Mouse (Mus musculus) CH12.LX (cell line): ENCODE measurements around the gene Agmat. TPM values are rescaled to one million over a fixed set of nuclear protein-coding genes. Genes with fewer than 3 reads are reported as not detected.

ENCODE experiments used
- DNase-seq: peaks from one replicate; pipeline ENCODE4 v3.0.0-alpha.2; 2013; ENCODE audit errors: extremely low read depth
- H3K27ac ChIP-seq: 2 replicates; pipeline ENCODE4 v1.5.1; 2012; ENCODE audit warnings: low read depth, mild to moderate bottlenecking, control low read depth, moderate library complexity; ENCODE audit not compliant: insufficient read depth
- H3K27me3 ChIP-seq: replicated peaks from 2 replicates; pipeline ENCODE3; 2012; ENCODE audit warnings: inconsistent platforms
- H3K36me3 ChIP-seq, 2 experiments: replicated peaks in 1 of 2; 2 replicates each; pipeline versions ENCODE3 to v1.6.1; 2012; ENCODE audit warnings: inconsistent platforms in 1 of 2, low read length in 1 of 2, mild to moderate bottlenecking in 1 of 2, mixed read lengths in 1 of 2, moderate library complexity in 1 of 2; ENCODE audit not compliant: control insufficient read depth in 1 of 2, insufficient read depth in 1 of 2
- H3K4me1 ChIP-seq, 2 experiments: 2 replicates each; pipeline ENCODE4 v1.6.1; 2012; ENCODE audit warnings: inconsistent platforms in 1 of 2, moderate library complexity in 1 of 2; ENCODE audit not compliant: insufficient read depth in 2 of 2, control insufficient read depth in 1 of 2
- H3K4me2 ChIP-seq: 2 replicates; pipeline ENCODE4 v1.6.1; 2012; ENCODE audit warnings: low read depth, mild to moderate bottlenecking, control low read depth; ENCODE audit not compliant: poor library complexity, insufficient read depth, severe bottlenecking
- H3K4me3 ChIP-seq, 3 experiments: fragments of 150-350 bp in 1 of 3; sonication (generic) in 1 of 3; replicated peaks in 1 of 3; 2 replicates each; pipeline versions ENCODE3 to v1.5.1; 2011 to 2012; ENCODE audit warnings: low read depth in 2 of 3, low read length in 2 of 3, mild to moderate bottlenecking in 2 of 3, moderate library complexity in 2 of 3, control low read depth in 1 of 3, improper control_type of control experiment in 1 of 3, inconsistent platforms in 1 of 3, mixed read lengths in 1 of 3; ENCODE audit not compliant: poor library complexity in 1 of 3
- H3K79me2 ChIP-seq: replicated peaks from 2 replicates; pipeline ENCODE4 v1.6.1; 2012; ENCODE audit warnings: mild to moderate bottlenecking, moderate library complexity; ENCODE audit not compliant: control insufficient read depth, poor library complexity, insufficient read depth, severe bottlenecking; ENCODE audit errors: extremely low read depth
- H3K9ac ChIP-seq: 2 replicates; pipeline ENCODE4 v1.6.1; 2012; ENCODE audit warnings: low read depth, mild to moderate bottlenecking, control low read depth, moderate library complexity; ENCODE audit not compliant: insufficient read depth
- H3K9me3 ChIP-seq: replicated peaks from 2 replicates; pipeline ENCODE3; 2012; ENCODE audit warnings: low read length, inconsistent platforms, mixed read lengths
- BHLHE40 ChIP-seq: IDR thresholded peaks from 2 replicates; pipeline ENCODE4 v1.6.1; 2011; ENCODE audit warnings: mild to moderate bottlenecking, low read depth, low read length, improper control_type of control experiment
- CHD1 ChIP-seq: IDR thresholded peaks from 2 replicates; pipeline ENCODE4 v1.6.1; 2012; ENCODE audit warnings: low read depth, low read length, improper control_type of control experiment, inconsistent platforms
- E2F4 ChIP-seq: IDR thresholded peaks from 2 replicates; pipeline ENCODE4 v1.6.1; 2011; ENCODE audit warnings: low read depth, low read length, improper control_type of control experiment; ENCODE audit not compliant: insufficient replicate concordance
- ELF1 ChIP-seq: IDR thresholded peaks from 2 replicates; pipeline ENCODE4 v1.6.1; 2014; ENCODE audit warnings: low read depth, mild to moderate bottlenecking, inconsistent platforms, low read length, improper control_type of control experiment
- EP300 ChIP-seq: IDR thresholded peaks from 2 replicates; pipeline ENCODE4 v1.6.1; 2011; ENCODE audit warnings: low read length, improper control_type of control experiment
- ETS1 ChIP-seq: conservative IDR thresholded peaks from 2 replicates; pipeline ENCODE4 v1.6.1; 2012; ENCODE audit warnings: low read depth, mild to moderate bottlenecking, inconsistent platforms, low read length, improper control_type of control experiment, moderate library complexity
- HCFC1 ChIP-seq: IDR thresholded peaks from 2 replicates; pipeline ENCODE4 v1.6.1; 2012; ENCODE audit warnings: low read depth, mild to moderate bottlenecking, inconsistent platforms, low read length, improper control_type of control experiment
- IRF4 ChIP-seq: IDR thresholded peaks from 2 replicates; pipeline ENCODE4 v1.6.1; 2014; ENCODE audit warnings: low read depth, mild to moderate bottlenecking, inconsistent platforms, low read length, improper control_type of control experiment
- KAT2A ChIP-seq: IDR thresholded peaks from 2 replicates; pipeline ENCODE4 v1.6.1; 2012; ENCODE audit warnings: low read length, improper control_type of control experiment, inconsistent platforms; ENCODE audit not compliant: insufficient replicate concordance
- MAFK ChIP-seq: IDR thresholded peaks from 2 replicates; pipeline ENCODE4 v1.6.1; 2011; ENCODE audit warnings: low read length, improper control_type of control experiment; ENCODE audit not compliant: insufficient replicate concordance
- MAZ ChIP-seq: IDR thresholded peaks from 2 replicates; pipeline ENCODE4 v1.6.1; 2012; ENCODE audit warnings: low read depth, mild to moderate bottlenecking, inconsistent platforms, low read length, improper control_type of control experiment, moderate library complexity
- MXI1 ChIP-seq: IDR thresholded peaks from 2 replicates; pipeline ENCODE4 v1.6.1; 2011; ENCODE audit warnings: mild to moderate bottlenecking, low read depth, low read length, improper control_type of control experiment
- MYC ChIP-seq: IDR thresholded peaks from 2 replicates; pipeline ENCODE4 v1.6.1; 2011; ENCODE audit warnings: low read depth, mild to moderate bottlenecking, improper control_type of control experiment, low read length
- NELFE ChIP-seq: IDR thresholded peaks from 2 replicates; pipeline ENCODE4 v1.6.1; 2011; ENCODE audit warnings: low read depth, low read length, improper control_type of control experiment
- PAX5 ChIP-seq: IDR thresholded peaks from 2 replicates; pipeline ENCODE4 v1.6.1; 2012; ENCODE audit warnings: low read length, inconsistent platforms, mixed read lengths
- RAD21 ChIP-seq: IDR thresholded peaks from 2 replicates; pipeline ENCODE4 v1.6.1; 2011; ENCODE audit warnings: low read depth, mild to moderate bottlenecking, low read length, improper control_type of control experiment, moderate library complexity
- RCOR1 ChIP-seq: conservative IDR thresholded peaks from 2 replicates; pipeline ENCODE4 v1.6.1; 2012; ENCODE audit warnings: low read depth, mild to moderate bottlenecking, inconsistent platforms, low read length, improper control_type of control experiment
- UBTF ChIP-seq: IDR thresholded peaks from 2 replicates; pipeline ENCODE4 v1.6.1; 2012; ENCODE audit warnings: low read depth, mild to moderate bottlenecking, inconsistent platforms, low read length, improper control_type of control experiment, moderate library complexity
- USF1 ChIP-seq: IDR thresholded peaks from 2 replicates; pipeline ENCODE4 v1.6.1; 2014; ENCODE audit warnings: low read depth, mild to moderate bottlenecking, inconsistent platforms, low read length, improper control_type of control experiment
- USF2 ChIP-seq: conservative IDR thresholded peaks from 2 replicates; pipeline ENCODE4 v1.6.1; 2011; ENCODE audit warnings: low read depth, low read length, improper control_type of control experiment
- ZNF384 ChIP-seq: IDR thresholded peaks from 2 replicates; pipeline ENCODE4 v1.6.1; 2012; ENCODE audit warnings: low read depth, low read length, improper control_type of control experiment, inconsistent platforms
- dilution Hi-C: fragments of 300-500 bp; cut with MboI; formaldehyde crosslinking; loops from 2 replicates; pipeline ENCODE4 v1.14.3; 2020; ENCODE audit warnings: low sequenced_read_pairs; ENCODE audit not compliant: extremely low pct_unique_long_range_greater_than_20kb, extremely low pct_ligation_motif_present
- in situ Hi-C: fragments of 300-500 bp; cut with MboI; formaldehyde crosslinking; loops from 3 replicates; pipeline ENCODE4 v1.14.3; 2019; ENCODE audit warnings: low sequenced_read_pairs, low pct_ligation_motif_present, low pct_unique_long_range_greater_than_20kb, mixed read lengths
- polyA plus RNA-seq: library from polyadenylated mRNA; unstranded; fragments of >175 nt; gene quantifications from 2 replicates; pipeline ENCODE4 v1.2.1, GENCODE M21; 2012; ENCODE audit warnings: low read depth; ENCODE audit not compliant: insufficient read length
- total RNA-seq, 2 experiments: library from RNA; depleted of rRNA; stranded (reverse); fragments of 300-350 nt in 1 of 2; fragments of >200 nt in 1 of 2; gene quantifications; 2 replicates each; pipeline ENCODE4 v1.2.3; 2012 to 2014

The Agmat gene
- total and polyA plus RNA-seq, 3 experiments: not detected

DNA sequence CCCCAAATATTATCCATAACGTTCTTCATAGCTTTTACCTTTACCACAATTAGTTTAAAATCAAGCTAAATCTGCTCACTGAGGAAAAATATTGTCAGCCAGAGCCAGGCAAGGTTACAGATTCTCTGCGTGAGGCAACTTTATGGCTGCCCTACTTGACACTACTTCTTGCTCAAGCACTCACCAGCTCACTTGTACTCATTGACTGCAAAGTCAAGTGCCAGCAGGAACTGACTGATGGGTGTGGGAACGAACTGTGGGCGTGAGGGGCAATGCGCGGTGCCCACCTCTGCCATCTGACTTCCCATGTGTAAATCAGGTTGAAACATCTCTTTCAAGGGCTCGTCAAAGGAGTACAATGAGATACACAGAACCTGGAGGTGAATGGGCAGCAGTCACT lies 41.0 kb downstream of the Agmat start:
- in situ Hi-C loops: no loop called here
- H3K9me3 ChIP-seq: no peaks in the 10 kb centered on the region
- no peak overlapping the region for H3K27ac ChIP-seq
- TF ChIP-seq USF2 (no peak), ELF1 (no peak), RCOR1 (no peak), ETS1 (no peak), ZNF384 (no peak), MXI1 (no peak), KAT2A (no peak), USF1 (no peak), BHLHE40 (no peak), E2F4 (no peak)
- dilution Hi-C loops: no loop called here
- H3K4me3 ChIP-seq: no peak overlapping the region
- H3K9ac ChIP-seq: no peak overlapping the region
- no peak overlapping the region for H3K4me2 ChIP-seq
- peaks cover 28 to 49% of the 10 kb centered on the region in 2 experiments for H3K36me3 ChIP-seq
- no peaks in the 10 kb centered on the region for H3K79me2 ChIP-seq
- H3K4me1 ChIP-seq: peaks cover 8 to 50% of the 10 kb centered on the region in 2 experiments
- DNase-seq: no peak
- H3K27me3 ChIP-seq: no peaks in the 10 kb centered on the region

DNA sequence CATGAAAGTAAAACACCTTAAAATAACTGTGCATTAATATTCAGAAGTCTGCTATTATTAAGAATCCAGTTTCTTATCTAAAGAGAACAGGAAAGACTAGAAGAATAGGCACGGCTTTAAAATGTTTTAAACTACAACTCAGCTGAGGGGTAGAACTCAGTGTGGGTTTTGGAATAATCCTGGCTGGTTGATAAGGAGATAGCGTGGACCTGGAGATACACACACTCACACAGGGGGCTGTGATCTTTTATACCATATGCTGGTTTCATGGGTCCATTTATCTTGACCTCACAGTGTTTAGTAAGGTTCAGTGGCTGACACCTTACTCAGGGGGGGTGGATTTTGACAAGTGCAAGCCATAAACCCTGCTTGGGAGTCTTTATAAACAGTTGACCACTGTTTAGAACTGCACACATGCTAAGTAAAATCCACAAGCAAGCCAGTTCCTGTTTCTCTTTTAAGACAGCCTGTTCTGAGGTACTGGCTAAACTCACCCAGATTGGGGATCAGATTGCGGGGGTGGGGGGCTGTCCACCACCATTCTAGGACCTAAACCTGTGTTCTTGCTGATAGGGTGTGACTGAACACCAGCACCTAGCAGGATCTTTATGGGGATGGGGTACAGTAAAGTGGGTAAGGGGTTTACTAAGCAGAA lies 43.2 kb downstream of the Agmat start:
- TF ChIP-seq HCFC1: no peak
- TF ChIP-seq RCOR1: no peak
- no peak for TF ChIP-seq KAT2A
- TF ChIP-seq MAZ: no peak
- no peak for TF ChIP-seq USF1
- no peak for TF ChIP-seq MYC
- no peak for TF ChIP-seq E2F4
- TF ChIP-seq CHD1: no peak
- TF ChIP-seq MXI1: no peak
- TF ChIP-seq MAFK: no peak
- no peak for TF ChIP-seq IRF4
- no peak for TF ChIP-seq PAX5
- no peak for TF ChIP-seq EP300
- no peak for TF ChIP-seq RAD21
- TF ChIP-seq NELFE: no peak
- TF ChIP-seq USF2: no peak
- no peak for TF ChIP-seq ZNF384
- TF ChIP-seq UBTF: no peak
- TF ChIP-seq, all 38 proteins: peak for 0
- Histone ChIP-seq H3K79me2 (no peaks in the 10 kb centered on the region), H3K4me3 (peak overlapping the region; percentile 70 to 81 (median 71)), H3K27me3 (no peaks in the 10 kb centered on the region), H3K27ac (no peak overlapping the region), H3K9ac (peak overlapping the region; percentile 78), H3K4me1 (peaks cover 8 to 51% of the 10 kb centered on the region in 2 experiments), H3K4me2 (peak overlapping the region; percentile 86), H3K9me3 (no peaks in the 10 kb centered on the region), H3K36me3 (peaks cover 13 to 26% of the 10 kb centered on the region in 2 experiments)
- dilution Hi-C loops (no loop called here), in situ Hi-C loops (no loop called here)
- DNase-seq: no peak
